Mouse (Mus musculus) kidney, adult 11 months (tissue): ENCODE results near the gene Nrf1.

Experiments used
- DNase-seq: peaks from one replicate; pipeline ENCODE4 v3.0.0; 2022

The Nrf1 gene

DNA sequence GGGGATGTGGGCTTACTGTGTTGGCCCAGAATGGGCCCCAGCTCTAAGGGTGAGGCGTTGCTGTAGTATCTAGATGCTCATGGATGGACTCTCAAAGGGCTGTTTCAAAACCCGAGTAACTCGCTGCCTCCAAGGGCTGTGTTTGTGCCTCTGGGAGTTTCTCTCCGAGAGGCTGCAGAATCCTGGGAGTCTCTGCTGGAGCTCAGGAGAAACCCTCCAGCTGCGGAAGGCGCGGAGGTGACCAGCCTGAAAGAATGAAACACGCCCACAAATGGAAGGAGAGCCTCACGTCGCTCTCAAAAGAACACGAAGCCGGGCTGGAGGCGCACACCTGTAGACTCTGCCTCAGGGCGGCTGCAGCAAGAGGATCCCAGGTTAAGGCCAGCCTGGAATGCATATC, 129.5 kb downstream of the Nrf1 start:
- DNase-seq, result no peak

DNA sequence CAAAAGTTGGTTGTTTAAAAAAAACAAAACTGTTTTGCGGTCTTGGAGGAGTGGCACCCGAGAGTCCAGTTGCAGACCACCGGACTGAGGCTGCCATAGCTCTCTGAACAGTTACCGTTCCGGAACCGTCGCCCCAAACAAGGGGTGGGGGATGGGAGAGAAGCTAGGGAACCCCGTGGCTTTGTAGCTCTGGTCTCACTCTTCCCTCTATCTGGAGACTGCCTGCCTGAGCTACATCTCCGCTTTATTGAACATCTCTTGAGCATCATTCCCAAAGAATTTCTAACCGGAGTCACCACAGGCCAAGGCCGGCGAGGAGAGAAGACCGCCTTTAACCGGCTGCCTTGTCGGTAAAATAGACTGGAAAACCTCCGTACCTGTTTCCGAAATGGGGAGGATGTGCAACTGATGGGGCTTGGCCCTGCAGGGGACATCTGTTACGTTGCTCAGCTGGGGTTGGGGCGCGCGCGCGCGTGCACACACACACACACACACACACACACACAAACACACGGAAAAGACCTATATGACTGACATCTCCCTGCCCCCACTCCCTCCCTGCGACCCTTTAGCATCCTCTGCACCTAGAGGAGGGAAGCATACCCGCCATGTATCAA, 130.3 kb downstream of the Nrf1 start:
- DNase-seq, result no peak

DNA sequence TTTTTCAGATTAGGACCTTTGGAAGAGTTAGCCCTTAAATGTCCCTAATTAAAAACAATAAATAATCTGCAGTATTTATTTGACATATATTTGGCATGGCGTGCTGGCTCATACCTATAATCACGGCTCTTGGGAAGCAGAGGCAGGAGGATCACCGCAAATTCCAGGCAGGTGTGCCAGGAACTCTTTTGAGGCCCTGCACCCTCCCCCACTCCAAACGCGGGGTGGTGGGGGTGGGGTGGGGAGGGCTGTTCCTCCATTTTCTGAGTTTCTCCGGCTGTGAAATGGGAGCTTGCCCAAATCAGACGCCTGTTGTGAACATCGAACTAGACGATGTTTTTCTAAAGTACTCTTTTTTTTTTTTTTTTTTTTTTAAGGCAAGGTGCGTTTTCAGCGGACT, 131.3 kb downstream of the Nrf1 start:
- no peak for DNase-seq

DNA sequence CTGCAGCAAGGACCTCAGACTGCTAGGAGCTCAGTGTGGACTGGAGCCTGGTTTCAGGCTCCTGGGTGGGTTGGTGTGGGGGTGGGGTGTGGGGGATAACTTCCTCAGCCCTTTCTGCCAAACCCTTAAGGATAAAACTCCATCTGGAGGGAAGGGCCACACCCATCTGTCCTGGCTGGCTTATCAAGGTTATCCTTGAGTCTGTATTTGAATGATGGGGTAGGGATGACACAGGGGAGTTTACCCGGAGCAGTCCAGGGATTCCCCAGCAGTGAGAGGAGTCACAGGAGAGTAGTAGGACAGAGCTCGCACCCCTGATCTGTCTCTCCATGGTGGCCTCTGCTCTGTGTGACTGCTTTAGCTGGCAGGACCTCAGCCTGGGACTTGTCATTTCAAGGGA, 132.5 kb downstream of the Nrf1 start:
- DNase-seq, result no peak

DNA sequence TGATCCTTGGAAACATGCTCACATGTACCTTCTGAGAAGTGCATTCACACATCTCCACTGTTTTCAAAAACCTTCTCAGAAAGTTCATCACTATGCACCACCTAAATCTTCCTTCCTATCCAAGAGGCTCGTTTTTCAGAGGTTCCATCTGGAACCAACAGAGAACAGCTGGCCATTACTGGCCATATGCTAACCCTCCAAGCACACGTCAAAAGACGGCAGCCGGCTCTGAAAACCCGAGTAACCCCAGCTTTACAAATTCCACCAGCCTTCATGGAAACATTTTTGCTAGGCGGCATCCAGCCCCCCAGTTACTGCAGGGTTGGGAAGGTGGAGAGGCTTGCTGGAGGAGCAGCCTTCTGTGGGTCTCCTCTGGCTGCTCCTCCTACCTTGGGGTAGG, 134.2 kb downstream of the Nrf1 start:
- DNase-seq, result no peak

DNA sequence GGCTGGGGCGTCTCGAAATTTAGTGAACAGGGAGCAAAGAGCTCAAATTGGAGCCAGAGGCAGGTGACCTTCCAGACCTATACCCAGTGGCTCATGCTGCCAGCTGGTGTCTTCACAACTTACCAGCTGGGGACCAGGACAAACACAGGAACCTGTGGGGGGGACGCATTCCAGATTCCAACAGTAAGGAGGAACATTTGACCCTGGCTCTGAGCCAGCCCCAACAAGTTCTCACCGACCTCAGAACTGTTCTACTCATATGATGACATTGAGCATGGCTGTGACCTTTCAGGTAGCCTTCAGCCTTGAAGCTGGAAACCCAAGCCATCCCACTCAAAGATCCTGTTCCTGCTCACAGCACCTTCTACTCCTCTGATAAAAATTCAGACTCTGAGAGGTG, 135.8 kb downstream of the Nrf1 start:
- no peak for DNase-seq

DNA sequence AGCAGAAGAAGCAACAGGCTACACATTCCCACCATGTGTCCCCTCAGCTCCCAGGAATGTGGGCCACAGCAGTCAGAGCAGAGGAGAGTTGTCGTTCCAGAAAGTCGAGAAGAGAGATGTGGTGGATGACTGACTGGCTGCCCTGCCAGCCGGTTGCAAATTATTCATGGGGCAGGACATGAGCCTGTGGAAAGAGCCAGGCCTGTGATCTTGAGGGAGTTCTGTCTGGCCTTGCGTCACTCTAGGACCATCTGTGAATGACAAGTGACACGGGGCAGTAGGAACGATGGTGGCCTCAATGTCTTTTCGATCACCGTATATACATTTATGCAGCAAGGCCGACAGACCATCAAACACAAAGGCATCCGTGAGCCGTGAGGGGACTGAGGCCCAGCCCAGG, 147.9 kb downstream of the Nrf1 start:
- DNase-seq, result no peak

DNA sequence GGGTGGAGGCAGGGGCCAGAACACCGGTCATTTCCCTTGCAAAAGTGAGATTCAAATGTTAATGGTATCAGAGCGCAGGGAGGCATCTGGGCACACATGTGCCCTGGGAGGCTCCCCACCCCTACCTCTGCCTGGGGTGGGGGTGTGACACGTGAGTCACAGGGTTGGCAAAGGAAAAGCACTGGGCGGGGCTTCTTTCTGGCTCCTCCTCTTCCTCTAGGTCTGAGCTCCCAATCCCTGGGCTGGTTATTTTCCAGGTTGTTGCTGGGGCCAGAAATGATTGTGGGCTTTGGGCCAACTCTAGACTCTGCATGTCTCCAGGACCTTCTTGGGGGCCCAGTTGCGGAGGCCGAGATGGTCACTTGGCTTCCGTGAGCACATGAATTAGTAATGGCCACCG, 148.4 kb downstream of the Nrf1 start:
- DNase-seq, result no peak
